Mouse (Mus musculus) MEL (cell line): ENCODE data around the gene Gpr119. TPM values are rescaled to one million over a fixed set of nuclear protein-coding genes. Genes with fewer than 3 reads are reported as not detected.
A peak's percentile ranks its signal among the peaks of the same experiment; 100 is the strongest.

Experiments
- DNase-seq: peaks from one replicate; pipeline ENCODE4 v3.0.0; 2011; ENCODE audit warnings: low read depth, low spot score
- H3K27ac ChIP-seq: 2 replicates; pipeline ENCODE4 v1.5.1; 2012; ENCODE audit warnings: low read depth, mild to moderate bottlenecking, control low read depth, low read length, moderate library complexity; ENCODE audit not compliant: control insufficient read depth
- H3K27me3 ChIP-seq, 2 experiments: fragments of 150-350 bp in 1 of 2; sonication (generic) in 1 of 2; 2 replicates each; pipeline ENCODE4 v1.6.1; 2012; ENCODE audit warnings: low read length in 2 of 2, mild to moderate bottlenecking in 2 of 2, improper control_type of control experiment in 1 of 2, moderate library complexity in 1 of 2; ENCODE audit not compliant: insufficient read depth in 2 of 2, control insufficient read depth in 1 of 2
- H3K36me3 ChIP-seq, 2 experiments: 2 replicates each; pipeline ENCODE4 v1.6.1; 2012 to 2014; ENCODE audit warnings: low read length in 2 of 2, improper control_type of control experiment in 1 of 2, inconsistent platforms in 1 of 2, mild to moderate bottlenecking in 1 of 2; ENCODE audit not compliant: insufficient read depth in 2 of 2, control insufficient read depth in 1 of 2
- H3K4me1 ChIP-seq, 2 experiments: fragments of 150-350 bp in 1 of 2; sonication (generic) in 1 of 2; 2 replicates each; pipeline ENCODE4 v1.6.1; 2012; ENCODE audit warnings: low read length in 2 of 2, improper control_type of control experiment in 1 of 2, mild to moderate bottlenecking in 1 of 2; ENCODE audit not compliant: insufficient read depth in 2 of 2, control insufficient read depth in 1 of 2
- H3K4me3 ChIP-seq, 2 experiments: fragments of 150-350 bp in 1 of 2; sonication (generic) in 1 of 2; 2 replicates each; pipeline ENCODE4 v1.5.1; 2012; ENCODE audit warnings: low read depth in 2 of 2, low read length in 2 of 2, mild to moderate bottlenecking in 2 of 2, moderate library complexity in 2 of 2, control low read depth in 1 of 2, improper control_type of control experiment in 1 of 2; ENCODE audit not compliant: control insufficient read depth in 1 of 2, insufficient read depth in 1 of 2
- H3K79me2 ChIP-seq: 2 replicates; pipeline ENCODE4 v1.6.1; 2012; ENCODE audit warnings: mild to moderate bottlenecking, low read length, moderate library complexity; ENCODE audit not compliant: control insufficient read depth, poor library complexity, insufficient read depth
- H3K9ac ChIP-seq: 2 replicates; pipeline ENCODE4 v1.6.1; 2012; ENCODE audit warnings: low read depth, mild to moderate bottlenecking, control low read depth, low read length, moderate library complexity; ENCODE audit not compliant: control insufficient read depth, poor library complexity, severe bottlenecking
- H3K9me3 ChIP-seq: fragments of 150-350 bp; sonication (generic); replicated peaks from 2 replicates; pipeline ENCODE4 v1.6.1; 2012; ENCODE audit warnings: mild to moderate bottlenecking, low read length, improper control_type of control experiment, moderate library complexity; ENCODE audit not compliant: insufficient read depth
- BHLHE40 ChIP-seq: IDR thresholded peaks from 2 replicates; pipeline ENCODE4 v1.6.1; 2012; ENCODE audit warnings: low read depth, mild to moderate bottlenecking, inconsistent platforms, low read length, improper control_type of control experiment, borderline replicate concordance
- CHD2 ChIP-seq: IDR thresholded peaks from 2 replicates; pipeline ENCODE4 v1.6.1; 2011; ENCODE audit warnings: low read length, improper control_type of control experiment
- CTCF ChIP-seq, 3 experiments: IDR thresholded peaks in 2 of 3; conservative IDR thresholded peaks in 1 of 3; 2 replicates each; pipeline ENCODE4 v1.5.1; 2011 to 2012; ENCODE audit warnings: low read length in 3 of 3, low read depth in 2 of 3, mild to moderate bottlenecking in 2 of 3, improper control_type of control experiment in 1 of 3, inconsistent platforms in 1 of 3, mixed read lengths in 1 of 3, moderate library complexity in 1 of 3; ENCODE audit not compliant: control insufficient read depth in 1 of 3, insufficient read depth in 1 of 3, poor library complexity in 1 of 3, severe bottlenecking in 1 of 3
- E2F4 ChIP-seq: IDR thresholded peaks from 2 replicates; pipeline ENCODE4 v1.6.1; 2011; ENCODE audit warnings: low read depth, low read length, improper control_type of control experiment, borderline replicate concordance
- ELF1 ChIP-seq: IDR thresholded peaks from 2 replicates; pipeline ENCODE4 v1.6.1; 2014; ENCODE audit warnings: low read depth, mild to moderate bottlenecking, inconsistent platforms, low read length, improper control_type of control experiment, moderate library complexity
- GABPA ChIP-seq: IDR thresholded peaks from 2 replicates; pipeline ENCODE4 v1.6.1; 2012; ENCODE audit warnings: low read depth, mild to moderate bottlenecking, inconsistent platforms, low read length, improper control_type of control experiment, moderate library complexity
- GATA1 ChIP-seq: IDR thresholded peaks from 2 replicates; pipeline ENCODE4 v1.6.1; 2011; ENCODE audit warnings: low read depth, low read length, improper control_type of control experiment
- HCFC1 ChIP-seq: IDR thresholded peaks from 2 replicates; pipeline ENCODE4 v1.6.1; 2012; ENCODE audit warnings: low read depth, mild to moderate bottlenecking, inconsistent platforms, low read length, improper control_type of control experiment, moderate library complexity
- JUND ChIP-seq: IDR thresholded peaks from 2 replicates; pipeline ENCODE4 v1.6.1; 2011; ENCODE audit warnings: low read depth, mild to moderate bottlenecking, improper control_type of control experiment, low read length
- KAT2A ChIP-seq: conservative IDR thresholded peaks from 2 replicates; pipeline ENCODE4 v1.6.1; 2012; ENCODE audit warnings: low read depth, low read length, improper control_type of control experiment, inconsistent platforms
- MAFK ChIP-seq: IDR thresholded peaks from 2 replicates; pipeline ENCODE4 v1.6.1; 2011; ENCODE audit warnings: low read depth, mild to moderate bottlenecking, low read length, improper control_type of control experiment, borderline replicate concordance
- MAX ChIP-seq: IDR thresholded peaks from 2 replicates; pipeline ENCODE4 v1.6.1; 2011; ENCODE audit warnings: low read length, improper control_type of control experiment
- MAZ ChIP-seq: IDR thresholded peaks from 2 replicates; pipeline ENCODE4 v1.6.1; 2012; ENCODE audit warnings: low read depth, mild to moderate bottlenecking, inconsistent platforms, low read length, improper control_type of control experiment
- MXI1 ChIP-seq: IDR thresholded peaks from 2 replicates; pipeline ENCODE4 v1.6.1; 2011; ENCODE audit warnings: mild to moderate bottlenecking, low read depth, low read length, improper control_type of control experiment
- NELFE ChIP-seq: IDR thresholded peaks from 2 replicates; pipeline ENCODE4 v1.6.1; 2011; ENCODE audit warnings: low read depth, low read length, improper control_type of control experiment
- NRF1 ChIP-seq: IDR thresholded peaks from 2 replicates; pipeline ENCODE4 v1.6.1; 2014; ENCODE audit warnings: low read depth, mild to moderate bottlenecking, inconsistent platforms, low read length, improper control_type of control experiment, moderate library complexity; ENCODE audit not compliant: poor library complexity, insufficient read depth, severe bottlenecking
- POLR2A ChIP-seq, 2 experiments: IDR thresholded peaks; 2 replicates each; pipeline ENCODE4 v1.6.1; 2011 to 2012; ENCODE audit warnings: low read length in 2 of 2, mild to moderate bottlenecking in 2 of 2, control low read depth in 1 of 2, improper control_type of control experiment in 1 of 2, low read depth in 1 of 2, moderate library complexity in 1 of 2; ENCODE audit not compliant: control insufficient read depth in 1 of 2, insufficient read depth in 1 of 2, poor library complexity in 1 of 2
- RAD21 ChIP-seq: IDR thresholded peaks from 2 replicates; pipeline ENCODE4 v1.6.1; 2011; ENCODE audit warnings: mild to moderate bottlenecking, low read depth, low read length, improper control_type of control experiment
- SIN3A ChIP-seq: IDR thresholded peaks from 2 replicates; pipeline ENCODE4 v1.6.1; 2012; ENCODE audit warnings: low read length, improper control_type of control experiment, inconsistent platforms
- SMC3 ChIP-seq: IDR thresholded peaks from 2 replicates; pipeline ENCODE4 v1.6.1; 2011; ENCODE audit warnings: low read depth, low read length, improper control_type of control experiment
- TBP ChIP-seq: IDR thresholded peaks from 2 replicates; pipeline ENCODE4 v1.8.0; 2011; ENCODE audit warnings: low read depth, low read length, improper control_type of control experiment
- USF1 ChIP-seq: IDR thresholded peaks from 2 replicates; pipeline ENCODE4 v1.6.1; 2014; ENCODE audit warnings: low read depth, mild to moderate bottlenecking, inconsistent platforms, low read length, improper control_type of control experiment, moderate library complexity
- USF2 ChIP-seq, 2 experiments: IDR thresholded peaks; 2 replicates each; pipeline ENCODE4 v1.6.1; 2011 to 2012; ENCODE audit warnings: improper control_type of control experiment in 2 of 2, low read length in 2 of 2, borderline replicate concordance in 1 of 2, inconsistent platforms in 1 of 2, low read depth in 1 of 2, mild to moderate bottlenecking in 1 of 2; ENCODE audit not compliant: insufficient read depth in 1 of 2
- ZC3H11A ChIP-seq: IDR thresholded peaks from 2 replicates; pipeline ENCODE4 v1.6.1; 2012; ENCODE audit warnings: low read depth, mild to moderate bottlenecking, inconsistent platforms, low read length, improper control_type of control experiment
- ZMIZ1 ChIP-seq: IDR thresholded peaks from 2 replicates; pipeline ENCODE4 v1.6.1; 2012; ENCODE audit warnings: low read depth, mild to moderate bottlenecking, inconsistent platforms, low read length, improper control_type of control experiment, moderate library complexity
- ZNF384 ChIP-seq: IDR thresholded peaks from 2 replicates; pipeline ENCODE4 v1.6.1; 2012; ENCODE audit warnings: low read depth, mild to moderate bottlenecking, inconsistent platforms, low read length, improper control_type of control experiment
- polyA plus RNA-seq, 2 experiments: library from polyadenylated mRNA; stranded (reverse) in 1 of 2; unstranded in 1 of 2; fragments of >175 nt in 1 of 2; fragments of >200 nt in 1 of 2; gene quantifications; 2 replicates each; pipeline versions ENCODE4 v1.2.1 to v1.2.4; 2012; ENCODE audit warnings: low replicate concordance in 2 of 2, low read depth in 1 of 2; ENCODE audit not compliant: insufficient read length in 2 of 2, insufficient read depth in 1 of 2, missing spikeins in 1 of 2
- total RNA-seq: library from RNA; depleted of rRNA; stranded (reverse); fragments of 300-350 nt; gene quantifications from 2 replicates; pipeline ENCODE4 v1.2.3, GENCODE M21; 2012

Gene Gpr119
- total and polyA plus RNA-seq, 3 experiments: not detected

DNA sequence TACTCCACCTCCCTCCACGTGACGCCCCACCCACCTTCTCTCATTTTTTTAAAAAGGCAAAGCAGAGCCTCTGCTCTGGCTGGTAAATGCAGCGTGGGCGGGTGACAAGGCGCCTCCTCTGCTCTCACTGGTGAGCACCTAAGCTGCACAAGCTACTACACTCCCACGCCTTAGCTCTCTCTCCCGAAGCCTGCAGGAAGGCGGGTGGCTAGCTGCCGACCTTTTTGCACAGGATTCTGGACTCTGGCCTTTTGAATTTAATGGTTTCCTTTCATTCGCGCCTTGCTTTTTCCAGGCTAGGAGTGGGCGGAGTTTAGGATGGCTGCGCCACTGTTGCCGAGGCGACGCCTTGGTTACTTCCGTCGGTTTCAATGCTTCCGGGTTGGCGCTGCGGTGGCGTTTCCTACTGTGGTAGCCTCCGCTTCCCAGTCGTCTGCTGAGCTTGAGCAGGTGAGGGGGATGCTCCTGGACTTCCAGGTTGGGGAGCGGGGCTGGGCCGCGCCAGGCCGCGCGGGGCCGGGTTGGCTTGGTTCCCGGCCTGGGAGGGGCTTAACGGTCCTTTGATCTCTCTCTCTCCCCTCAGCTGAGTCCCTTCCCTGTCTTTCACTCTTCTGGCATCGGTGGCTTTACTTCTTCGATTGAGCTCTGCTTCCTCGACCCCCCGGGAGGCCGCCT lies 50.8 kb downstream of the Gpr119 start, which contains the start of gene Slc25a14:
Gene Slc25a14 (plus strand): TSS at position 35 of the 675 bp plus-strand sequence.
- TF ChIP-seq MAFK: no peak
- TF ChIP-seq SIN3A: peak; percentile 88
- peak; percentile 49; the same call in 1 of the 2 replicates for TF ChIP-seq E2F4
- TF ChIP-seq MXI1: peak; percentile 90
- no peak for TF ChIP-seq ZMIZ1
- TF ChIP-seq NRF1: no peak
- TF ChIP-seq CHD2: no peak
- TF ChIP-seq ELF1: peak; percentile 86
- TF ChIP-seq USF2 (IDR thresholded peaks at IDR 0.05; ENCODE audit: borderline replicate concordance in 1 of 2, insufficient read depth in 1 of 2, low read depth in 1 of 2, low read length in 2 of 2): peak in 1 of 2 experiments; percentile 66; a peak in 2 of 4 replicates
- peak; percentile 32; the same call in 1 of the 2 replicates for TF ChIP-seq NELFE
- no peak for TF ChIP-seq TBP
- no peak for TF ChIP-seq GABPA
- no peak for TF ChIP-seq CTCF (IDR thresholded peaks at IDR 0.05 in 2 of 3, conservative IDR thresholded peaks at IDR 0.05 in 1 of 3; ENCODE audit: control insufficient read depth in 1 of 3, insufficient read depth in 1 of 3, low read depth in 2 of 3, low read length in 3 of 3, poor library complexity in 1 of 3, severe bottlenecking in 1 of 3)
- TF ChIP-seq MAX: peak; percentile 81
- peak; percentile 77 for TF ChIP-seq HCFC1
- no peak for TF ChIP-seq MAZ
- peak; percentile 87 for TF ChIP-seq ZNF384
- TF ChIP-seq RAD21: no peak
- peak; percentile 92 for TF ChIP-seq USF1
- TF ChIP-seq SMC3: no peak
- TF ChIP-seq GATA1: no peak
- TF ChIP-seq BHLHE40: peak; percentile 63; the same call in 1 of the 2 replicates
- TF ChIP-seq JUND: no peak
- peak in 1 of 2 experiments; percentile 43; a peak in 1 of 4 replicates for TF ChIP-seq POLR2A (IDR thresholded peaks at IDR 0.05; ENCODE audit: control insufficient read depth in 1 of 2, insufficient read depth in 1 of 2, low read depth in 1 of 2, low read length in 2 of 2, poor library complexity in 1 of 2)
- TF ChIP-seq ZC3H11A: no peak
- no peak for TF ChIP-seq KAT2A
- Histone ChIP-seq H3K4me1 (no peaks in the 10 kb centered on the region; a peak in 1 of 4 replicates), H3K9me3 (no peaks in the 10 kb centered on the region), H3K79me2 (no peaks in the 10 kb centered on the region), H3K36me3 (no peaks in the 10 kb centered on the region; a peak in 1 of 4 replicates), H3K4me3 (peak within 1 kb of the TSS; percentile 72 to 91), H3K27ac (peak within 1 kb of the TSS; percentile 87), H3K9ac (peak within 1 kb of the TSS; percentile 74), H3K27me3 (no peaks in the 10 kb centered on the region)
- peak; percentile 88 for DNase-seq
